Mouse (Mus musculus): ENCODE measurements around the gene Nek10. TPM values are rescaled to one million over a fixed set of nuclear protein-coding genes. Genes with fewer than 3 reads are reported as not detected.

The Nek10 gene
- total and polyA plus RNA-seq, 3 experiments: 0.01 to 0.04 TPM; not detected in 1

DNA sequence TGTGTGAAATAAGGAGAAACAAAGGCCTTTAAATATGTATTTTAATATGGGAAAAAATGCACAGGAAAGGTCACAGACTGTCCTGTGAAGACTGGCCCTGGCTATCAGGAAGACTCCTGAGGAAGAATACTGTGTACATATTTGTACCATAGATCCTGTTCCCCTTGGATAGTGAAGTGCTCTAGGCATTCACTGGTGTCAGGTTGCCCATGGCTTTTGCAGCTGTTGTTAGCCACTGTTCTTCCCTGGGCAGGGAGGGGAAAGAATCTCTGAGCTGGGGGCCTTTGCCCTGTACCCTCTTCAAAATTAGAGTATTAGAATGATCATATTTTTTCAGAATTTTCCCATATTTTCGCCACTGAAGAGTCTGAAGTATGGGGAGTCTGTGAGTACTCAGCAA lies 30.3 kb downstream of the Nek10 start:
- Histone ChIP-seq H3K27me3 (replicated peaks) (no peaks in the 10 kb centered on the region), H3K36me3 (replicated peaks in 1 of 2; ENCODE audit: control insufficient read depth in 1 of 2, insufficient read depth in 1 of 2, low read length in 1 of 2) (no peaks in the 10 kb centered on the region), H3K4me1 (ENCODE audit: control insufficient read depth in 1 of 2, insufficient read depth in 2 of 2) (no peaks in the 10 kb centered on the region), H3K9ac (ENCODE audit: insufficient read depth, low read depth) (no peak overlapping the region), H3K4me2 (ENCODE audit: insufficient read depth, low read depth, poor library complexity, severe bottlenecking) (no peak overlapping the region), H3K9me3 (replicated peaks; ENCODE audit: low read length) (no peaks in the 10 kb centered on the region), H3K4me3 (replicated peaks in 1 of 3; ENCODE audit: low read depth in 2 of 3, low read length in 2 of 3, poor library complexity in 1 of 3) (no peak overlapping the region), H3K27ac (ENCODE audit: insufficient read depth, low read depth) (no peak overlapping the region), H3K79me2 (replicated peaks; ENCODE audit: control insufficient read depth, extremely low read depth, insufficient read depth, poor library complexity, severe bottlenecking) (no peaks in the 10 kb centered on the region)
- TF ChIP-seq ZNF384 (IDR thresholded peaks at IDR 0.05; ENCODE audit: low read depth, low read length) (no peak), CTCF (conservative IDR thresholded peaks at IDR 0.05 in 1 of 2, IDR thresholded peaks at IDR 0.05 in 1 of 2; ENCODE audit: low read depth in 2 of 2, low read length in 2 of 2) (no peak), ETS1 (conservative IDR thresholded peaks at IDR 0.05; ENCODE audit: low read depth, low read length) (no peak), JUND (conservative IDR thresholded peaks at IDR 0.05; ENCODE audit: low read depth, low read length) (no peak), POLR2A (IDR thresholded peaks at IDR 0.05; ENCODE audit: low read depth, low read length) (no peak), NELFE (IDR thresholded peaks at IDR 0.05; ENCODE audit: low read depth, low read length) (no peak), E2F4 (IDR thresholded peaks at IDR 0.05; ENCODE audit: insufficient replicate concordance, low read depth, low read length) (no peak), TCF12 (IDR thresholded peaks at IDR 0.05; ENCODE audit: low read depth, low read length) (no peak), ZKSCAN1 (IDR thresholded peaks at IDR 0.05; ENCODE audit: borderline replicate concordance, low read depth, low read length) (no peak), MYC (IDR thresholded peaks at IDR 0.05; ENCODE audit: low read depth, low read length) (no peak)
- no peak for DNase-seq (ENCODE audit: extremely low read depth)
- dilution Hi-C loops (cut with MboI; ENCODE audit: extremely low pct_ligation_motif_present, extremely low pct_unique_long_range_greater_than_20kb, low sequenced_read_pairs) (no loop called here), in situ Hi-C loops (cut with MboI; ENCODE audit: low pct_ligation_motif_present, low pct_unique_long_range_greater_than_20kb, low sequenced_read_pairs) (loop anchor here (25.0 kb wide), 1 partner anchor 346 kb away; no protein-coding TSS in a partner anchor)

DNA sequence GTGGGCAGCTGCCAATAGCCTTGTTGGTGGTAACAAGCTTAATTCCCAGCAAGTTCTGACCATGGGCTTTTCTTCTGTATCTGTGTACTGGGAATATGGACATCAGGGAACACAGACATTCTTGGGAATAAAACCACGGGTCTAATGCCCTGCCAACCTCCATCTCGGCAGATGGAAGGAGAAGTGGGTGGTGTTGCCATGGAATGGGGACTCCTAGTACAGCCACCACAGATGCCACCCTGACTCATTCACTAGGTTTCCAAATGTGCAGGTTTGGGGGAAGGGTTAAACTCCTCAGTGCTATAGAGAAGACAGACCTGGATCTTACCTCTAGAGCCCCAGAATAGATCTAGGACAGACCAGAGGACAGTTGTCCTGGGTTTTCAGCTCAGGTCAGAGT lies 31.1 kb downstream of the Nek10 start:
- Histone ChIP-seq H3K36me3 (replicated peaks in 1 of 2; ENCODE audit: control insufficient read depth in 1 of 2, insufficient read depth in 1 of 2, low read length in 1 of 2) (no peaks in the 10 kb centered on the region), H3K79me2 (replicated peaks; ENCODE audit: control insufficient read depth, extremely low read depth, insufficient read depth, poor library complexity, severe bottlenecking) (no peaks in the 10 kb centered on the region), H3K27me3 (replicated peaks) (no peaks in the 10 kb centered on the region), H3K9ac (ENCODE audit: insufficient read depth, low read depth) (no peak overlapping the region), H3K4me1 (ENCODE audit: control insufficient read depth in 1 of 2, insufficient read depth in 2 of 2) (no peaks in the 10 kb centered on the region), H3K27ac (ENCODE audit: insufficient read depth, low read depth) (no peak overlapping the region), H3K4me3 (replicated peaks in 1 of 3; ENCODE audit: low read depth in 2 of 3, low read length in 2 of 3, poor library complexity in 1 of 3) (no peak overlapping the region), H3K9me3 (replicated peaks; ENCODE audit: low read length) (no peaks in the 10 kb centered on the region), H3K4me2 (ENCODE audit: insufficient read depth, low read depth, poor library complexity, severe bottlenecking) (no peak overlapping the region)
- in situ Hi-C loops (cut with MboI; ENCODE audit: low pct_ligation_motif_present, low pct_unique_long_range_greater_than_20kb, low sequenced_read_pairs) (loop anchor here (25.0 kb wide), 1 partner anchor 347 kb away; no protein-coding TSS in a partner anchor), dilution Hi-C loops (cut with MboI; ENCODE audit: extremely low pct_ligation_motif_present, extremely low pct_unique_long_range_greater_than_20kb, low sequenced_read_pairs) (no loop called here)
- TF ChIP-seq E2F4 (IDR thresholded peaks at IDR 0.05; ENCODE audit: insufficient replicate concordance, low read depth, low read length) (no peak), MYC (IDR thresholded peaks at IDR 0.05; ENCODE audit: low read depth, low read length) (no peak)
- no peak for DNase-seq (ENCODE audit: extremely low read depth)

DNA sequence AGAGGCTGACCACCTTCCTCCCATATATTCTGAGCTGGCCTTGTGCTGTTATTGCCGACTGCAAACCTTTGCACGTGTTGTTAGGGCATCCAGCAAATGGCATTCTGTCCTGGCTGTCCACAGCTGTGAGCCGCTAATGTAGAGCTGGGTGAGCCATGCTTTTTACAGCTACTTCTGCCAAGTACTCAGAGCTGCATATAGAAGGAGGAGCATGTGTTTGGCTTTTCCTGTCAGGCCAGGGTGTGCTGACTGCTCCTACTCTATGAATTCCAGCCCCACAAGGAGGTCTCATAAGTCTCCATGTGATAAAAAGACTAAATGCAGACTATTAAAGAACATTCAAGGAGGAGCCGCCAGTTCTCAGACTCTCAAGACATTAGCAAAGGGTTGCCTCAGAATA lies 34.4 kb downstream of the Nek10 start:
- in situ Hi-C loops (cut with MboI; ENCODE audit: low pct_ligation_motif_present, low pct_unique_long_range_greater_than_20kb, low sequenced_read_pairs): loop anchor here (25.0 kb wide), 1 partner anchor 350 kb away; no protein-coding TSS in a partner anchor
- dilution Hi-C loops (cut with MboI; ENCODE audit: extremely low pct_ligation_motif_present, extremely low pct_unique_long_range_greater_than_20kb, low sequenced_read_pairs): no loop called here

More for the DNA sequence above, 34.4 kb downstream of the Nek10 start:
- H3K9ac ChIP-seq (ENCODE audit: insufficient read depth, low read depth): no peak overlapping the region
- DNase-seq (ENCODE audit: extremely low read depth): no peak
- no peaks in the 10 kb centered on the region for H3K79me2 ChIP-seq (replicated peaks; ENCODE audit: control insufficient read depth, extremely low read depth, insufficient read depth, poor library complexity, severe bottlenecking)
- no peaks in the 10 kb centered on the region for H3K36me3 ChIP-seq (replicated peaks in 1 of 2; ENCODE audit: control insufficient read depth in 1 of 2, insufficient read depth in 1 of 2, low read length in 1 of 2)
- no peak for TF ChIP-seq PAX5 (IDR thresholded peaks at IDR 0.05; ENCODE audit: low read length)
- TF ChIP-seq MAFK (IDR thresholded peaks at IDR 0.05; ENCODE audit: insufficient replicate concordance, low read length): no peak
- no peak for TF ChIP-seq JUN (IDR thresholded peaks at IDR 0.05; ENCODE audit: insufficient read depth, low read depth, low read length)
- TF ChIP-seq CHD2 (IDR thresholded peaks at IDR 0.05; ENCODE audit: low read length): no peak
- no peak for TF ChIP-seq ELF1 (IDR thresholded peaks at IDR 0.05; ENCODE audit: low read depth, low read length)
- no peak for TF ChIP-seq BHLHE40 (IDR thresholded peaks at IDR 0.05; ENCODE audit: low read depth, low read length)
- TF ChIP-seq IRF4 (IDR thresholded peaks at IDR 0.05; ENCODE audit: low read depth, low read length): no peak
- TF ChIP-seq USF1 (IDR thresholded peaks at IDR 0.05; ENCODE audit: low read depth, low read length): no peak
- no peaks in the 10 kb centered on the region for H3K27me3 ChIP-seq (replicated peaks)
- H3K27ac ChIP-seq (ENCODE audit: insufficient read depth, low read depth): no peak overlapping the region
- H3K4me2 ChIP-seq (ENCODE audit: insufficient read depth, low read depth, poor library complexity, severe bottlenecking): no peak overlapping the region
- H3K4me3 ChIP-seq (replicated peaks in 1 of 3; ENCODE audit: low read depth in 2 of 3, low read length in 2 of 3, poor library complexity in 1 of 3): no peak overlapping the region
- peaks cover 2 to 8% of the 10 kb centered on the region in 2 experiments for H3K4me1 ChIP-seq (ENCODE audit: control insufficient read depth in 1 of 2, insufficient read depth in 2 of 2)
- H3K9me3 ChIP-seq (replicated peaks; ENCODE audit: low read length): no peaks in the 10 kb centered on the region
